Mouse (Mus musculus): ENCODE results near the gene Copg1. TPM values are rescaled to one million over a fixed set of nuclear protein-coding genes. Genes with fewer than 3 reads are reported as not detected.

The Copg1 gene
- polyA plus RNA-seq, 1 experiment = 62.5 TPM

GRCm38 (mm10) chr6:87846813-87847212 lies 40.8 kb upstream of the Copg1 start:
- 35% methylated on average over 1 of the region's 1 CpGs for WGBS

GRCm38 (mm10) chr6:87849780-87850154 lies 37.8 kb upstream of the Copg1 start:
- Histone ChIP-seq H3K36me3 (ENCODE audit: control insufficient read depth, insufficient read depth, low read length) (peaks cover 12% of the 10 kb centered on the region), H3K4me3 (ENCODE audit: low read depth, low read length) (peak overlapping the region; percentile 85), H3K27ac (ENCODE audit: insufficient read depth, low read depth, low read length) (0 out of 2 replicates have a peak overlapping the region, but pooled peaks have one; percentile 1), H3K4me1 (ENCODE audit: control insufficient read depth, insufficient read depth, insufficient read length, low read length) (peaks cover 7% of the 10 kb centered on the region; the same call in 1 of the 2 replicates), H3K27me3 (ENCODE audit: control insufficient read depth, insufficient read depth, low read length) (no peaks in the 10 kb centered on the region)
- TF ChIP-seq POLR2A (IDR thresholded peaks at IDR 0.05; ENCODE audit: low read depth, low read length) (no peak), CTCF (IDR thresholded peaks at IDR 0.05; ENCODE audit: extremely low read depth, insufficient read length, insufficient replicate concordance, low read depth, low read length) (no peak)
- WGBS = under 1% methylated on average over 8 of the region's 8 CpGs

More at GRCm38 (mm10) chr6:87846813-87847212, 40.8 kb upstream of the Copg1 start:
- Histone ChIP-seq H3K27me3 (ENCODE audit: control insufficient read depth, insufficient read depth, low read length) (no peaks in the 10 kb centered on the region), H3K36me3 (ENCODE audit: control insufficient read depth, insufficient read depth, low read length) (peaks cover 32% of the 10 kb centered on the region), H3K4me1 (ENCODE audit: control insufficient read depth, insufficient read depth, insufficient read length, low read length) (peaks cover 7% of the 10 kb centered on the region; the same call in 1 of the 2 replicates), H3K4me3 (ENCODE audit: low read depth, low read length) (no peak overlapping the region), H3K27ac (ENCODE audit: insufficient read depth, low read depth, low read length) (no peak overlapping the region)
- TF ChIP-seq CTCF (IDR thresholded peaks at IDR 0.05; ENCODE audit: extremely low read depth, insufficient read length, insufficient replicate concordance, low read depth, low read length) = no peak
- no peak for TF ChIP-seq POLR2A (IDR thresholded peaks at IDR 0.05; ENCODE audit: low read depth, low read length)

GRCm38 (mm10) chr6:87850155-87850899 lies 37.3 kb upstream of the Copg1 start:
- H3K36me3 ChIP-seq (ENCODE audit: control insufficient read depth, insufficient read depth, low read length) = peaks cover 6% of the 10 kb centered on the region
- WGBS = under 1% methylated on average over 73 of the region's 73 CpGs
- peaks cover 7% of the 10 kb centered on the region; the same call in 1 of the 2 replicates for H3K4me1 ChIP-seq (ENCODE audit: control insufficient read depth, insufficient read depth, insufficient read length, low read length)

DNA sequence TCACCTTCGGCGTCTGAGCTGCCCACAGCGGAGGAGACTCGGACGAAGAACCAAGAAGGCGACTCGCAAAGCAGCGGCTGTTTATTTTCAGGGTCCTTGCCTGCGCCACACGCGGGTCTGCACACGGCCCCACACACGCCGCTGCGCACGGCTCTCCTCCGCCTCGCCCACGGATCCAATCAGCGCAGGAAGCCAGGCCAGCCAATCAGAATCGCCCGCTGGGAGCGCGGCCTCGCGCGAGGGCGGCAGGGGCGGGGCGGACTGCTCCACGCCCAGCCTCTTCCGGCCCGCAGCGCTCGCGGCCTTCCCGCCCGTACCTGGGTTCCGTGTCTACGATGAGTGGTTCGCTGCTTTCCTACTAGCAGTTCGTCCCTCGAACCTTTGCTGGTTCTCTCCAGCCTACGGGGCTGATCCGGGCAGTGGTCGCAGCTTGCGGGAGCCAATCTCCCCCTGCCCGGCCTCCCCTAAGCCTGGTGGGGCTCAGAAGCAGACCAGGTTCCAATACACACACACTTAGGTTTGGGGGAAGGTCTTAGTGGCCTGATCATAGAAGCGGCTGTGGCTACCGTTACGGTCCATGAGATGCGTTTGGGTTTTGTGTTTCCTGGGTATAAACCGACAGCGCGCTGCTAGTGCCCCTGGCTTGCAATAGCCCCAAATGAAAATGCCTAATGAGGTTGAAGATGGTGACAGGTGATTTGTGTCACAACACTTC lies 36.6 kb upstream of the Copg1 start, which contains the start of gene Cnbp:
TSS of gene Cnbp (minus strand) at position 207 of the 715 bp plus-strand sequence.
- WGBS = under 1% methylated on average over 55 of the region's 55 CpGs
- peak within 1 kb of the TSS; percentile 85 for H3K4me3 ChIP-seq (ENCODE audit: low read depth, low read length)

More at GRCm38 (mm10) chr6:87850155-87850899, 37.3 kb upstream of the Copg1 start:
- peak overlapping the region; percentile 85 for H3K4me3 ChIP-seq (ENCODE audit: low read depth, low read length)
- no peaks in the 10 kb centered on the region for H3K27me3 ChIP-seq (ENCODE audit: control insufficient read depth, insufficient read depth, low read length)
- H3K27ac ChIP-seq (ENCODE audit: insufficient read depth, low read depth, low read length) = peak overlapping the region; percentile 84
- no peak for TF ChIP-seq CTCF (IDR thresholded peaks at IDR 0.05; ENCODE audit: extremely low read depth, insufficient read length, insufficient replicate concordance, low read depth, low read length)
- TF ChIP-seq POLR2A (IDR thresholded peaks at IDR 0.05; ENCODE audit: low read depth, low read length) = no peak

DNA sequence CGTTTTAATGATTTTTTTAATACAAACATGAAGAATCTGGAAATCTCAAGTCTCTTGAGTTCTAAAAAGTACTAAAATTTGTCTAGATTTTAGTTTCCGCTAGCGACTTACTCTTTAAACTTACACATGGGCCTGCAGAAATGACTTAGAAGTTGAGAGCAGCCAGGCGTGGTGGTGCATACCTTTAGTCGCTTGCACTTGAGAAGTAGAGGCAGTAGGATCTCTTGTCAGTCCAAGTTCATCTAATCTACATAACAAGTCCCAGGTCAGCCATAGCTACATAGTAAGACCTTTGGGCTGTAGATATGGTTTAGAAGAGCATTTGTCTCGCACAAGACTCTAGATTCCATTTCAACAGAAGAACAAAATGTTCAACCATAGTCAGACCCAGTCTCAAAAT lies 35.7 kb upstream of the Copg1 start:
- WGBS = 85% methylated on average over 6 of the region's 6 CpGs
- no peak overlapping the region for H3K4me3 ChIP-seq (ENCODE audit: low read depth, low read length)
- no peak overlapping the region for H3K27ac ChIP-seq (ENCODE audit: insufficient read depth, low read depth, low read length)
- peaks cover 7% of the 10 kb centered on the region; the same call in 1 of the 2 replicates for H3K4me1 ChIP-seq (ENCODE audit: control insufficient read depth, insufficient read depth, insufficient read length, low read length)
- TF ChIP-seq CTCF (IDR thresholded peaks at IDR 0.05; ENCODE audit: extremely low read depth, insufficient read length, insufficient replicate concordance, low read depth, low read length) (no peak), POLR2A (IDR thresholded peaks at IDR 0.05; ENCODE audit: low read depth, low read length) (no peak)
- no peaks in the 10 kb centered on the region for H3K27me3 ChIP-seq (ENCODE audit: control insufficient read depth, insufficient read depth, low read length)
- H3K36me3 ChIP-seq (ENCODE audit: control insufficient read depth, insufficient read depth, low read length) = no peaks in the 10 kb centered on the region

More for the DNA sequence above, 36.6 kb upstream of the Copg1 start, which contains the start of gene Cnbp:
- H3K4me1 ChIP-seq (ENCODE audit: control insufficient read depth, insufficient read depth, insufficient read length, low read length) = peaks cover 7% of the 10 kb centered on the region; the same call in 1 of the 2 replicates
- H3K27me3 ChIP-seq (ENCODE audit: control insufficient read depth, insufficient read depth, low read length) = no peaks in the 10 kb centered on the region
- no peaks in the 10 kb centered on the region for H3K36me3 ChIP-seq (ENCODE audit: control insufficient read depth, insufficient read depth, low read length)
- peak; percentile 86 for TF ChIP-seq POLR2A (IDR thresholded peaks at IDR 0.05; ENCODE audit: low read depth, low read length)
- TF ChIP-seq CTCF (IDR thresholded peaks at IDR 0.05; ENCODE audit: extremely low read depth, insufficient read length, insufficient replicate concordance, low read depth, low read length) = no peak
- H3K27ac ChIP-seq (ENCODE audit: insufficient read depth, low read depth, low read length) = peak within 1 kb of the TSS; percentile 84

DNA sequence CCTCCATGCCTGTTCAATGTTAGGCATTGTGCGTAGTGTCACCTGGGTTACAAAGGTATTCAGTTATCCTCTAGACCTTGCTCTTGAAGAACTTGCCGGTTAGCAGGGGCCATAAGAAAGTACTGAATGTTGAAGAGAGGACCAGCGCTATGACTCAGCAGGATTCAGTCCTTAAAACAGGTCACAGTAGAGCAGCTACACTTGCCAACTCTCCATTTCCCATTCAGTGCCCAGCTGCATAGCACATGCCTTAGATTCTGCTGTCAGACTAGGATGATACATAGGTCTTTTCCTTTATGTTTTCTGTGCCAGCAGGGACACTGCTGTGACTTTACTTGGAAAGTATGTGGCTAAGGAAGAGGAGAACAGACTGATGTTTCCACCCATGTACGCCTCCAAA lies 34.2 kb upstream of the Copg1 start:
- H3K36me3 ChIP-seq (ENCODE audit: control insufficient read depth, insufficient read depth, low read length) = no peaks in the 10 kb centered on the region
- TF ChIP-seq CTCF (IDR thresholded peaks at IDR 0.05; ENCODE audit: extremely low read depth, insufficient read length, insufficient replicate concordance, low read depth, low read length) (no peak), POLR2A (IDR thresholded peaks at IDR 0.05; ENCODE audit: low read depth, low read length) (no peak)
- H3K27ac ChIP-seq (ENCODE audit: insufficient read depth, low read depth, low read length) = no peak overlapping the region
- H3K27me3 ChIP-seq (ENCODE audit: control insufficient read depth, insufficient read depth, low read length) = no peaks in the 10 kb centered on the region
- WGBS = 74% methylated on average over 4 of the region's 4 CpGs
- H3K4me1 ChIP-seq (ENCODE audit: control insufficient read depth, insufficient read depth, insufficient read length, low read length) = peaks cover 7% of the 10 kb centered on the region; the same call in 1 of the 2 replicates
- no peak overlapping the region for H3K4me3 ChIP-seq (ENCODE audit: low read depth, low read length)

GRCm38 (mm10) chr6:87857071-87857470 lies 30.5 kb upstream of the Copg1 start:
- Histone ChIP-seq H3K36me3 (ENCODE audit: control insufficient read depth, insufficient read depth, low read length) (no peaks in the 10 kb centered on the region), H3K4me1 (ENCODE audit: control insufficient read depth, insufficient read depth, insufficient read length, low read length) (no peaks in the 10 kb centered on the region), H3K4me3 (ENCODE audit: low read depth, low read length) (no peak overlapping the region), H3K27ac (ENCODE audit: insufficient read depth, low read depth, low read length) (no peak overlapping the region), H3K27me3 (ENCODE audit: control insufficient read depth, insufficient read depth, low read length) (no peaks in the 10 kb centered on the region)
- WGBS = 44% methylated on average over 1 of the region's 1 CpGs
- TF ChIP-seq POLR2A (IDR thresholded peaks at IDR 0.05; ENCODE audit: low read depth, low read length) = no peak
- no peak for TF ChIP-seq CTCF (IDR thresholded peaks at IDR 0.05; ENCODE audit: extremely low read depth, insufficient read length, insufficient replicate concordance, low read depth, low read length)

Data from small intestine, adult 2 months (tissue).